Mouse (Mus musculus): ENCODE measurements at regions not wholly inside any gene's neighbourhood (a gene's known extent, or its start where the extent isn't known, plus 50 kb on each side); places are given as distances from the start of the nearest gene placed in this dataset.

DNA sequence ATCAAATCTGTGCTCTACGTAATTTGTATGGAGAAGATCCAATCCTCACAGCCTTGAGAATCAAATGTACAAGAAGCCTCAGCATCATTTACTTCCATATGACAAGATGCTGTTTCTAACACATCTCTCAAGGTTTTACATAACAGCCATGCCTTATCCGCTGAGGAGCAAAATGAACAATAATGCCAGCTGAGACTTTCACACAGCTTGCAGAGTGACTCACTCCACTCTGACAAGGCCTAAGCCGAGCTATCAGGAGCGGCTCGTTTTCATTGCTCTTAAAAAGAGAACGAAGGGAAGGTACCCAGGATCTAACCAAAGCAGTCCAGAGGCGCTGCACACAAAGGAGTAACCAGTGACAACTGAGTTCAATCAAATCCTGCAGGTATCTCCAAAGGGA is 803.5 kb downstream of the Efna5 start:
- Histone ChIP-seq H3K4me1 (ENCODE audit: control insufficient read depth, insufficient read depth, low read length) (no peaks in the 10 kb centered on the region), H3K4me3 (ENCODE audit: insufficient read depth, low read length) (no peak overlapping the region), H3K27ac (ENCODE audit: insufficient read depth, low read length) (no peak overlapping the region)
- no peak for TF ChIP-seq CTCF (IDR thresholded peaks at IDR 0.05; ENCODE audit: extremely low read depth, insufficient read depth, low read length)
- TF ChIP-seq POLR2A (IDR thresholded peaks at IDR 0.05; ENCODE audit: extremely low read depth, insufficient read depth, low read length): no peak

DNA sequence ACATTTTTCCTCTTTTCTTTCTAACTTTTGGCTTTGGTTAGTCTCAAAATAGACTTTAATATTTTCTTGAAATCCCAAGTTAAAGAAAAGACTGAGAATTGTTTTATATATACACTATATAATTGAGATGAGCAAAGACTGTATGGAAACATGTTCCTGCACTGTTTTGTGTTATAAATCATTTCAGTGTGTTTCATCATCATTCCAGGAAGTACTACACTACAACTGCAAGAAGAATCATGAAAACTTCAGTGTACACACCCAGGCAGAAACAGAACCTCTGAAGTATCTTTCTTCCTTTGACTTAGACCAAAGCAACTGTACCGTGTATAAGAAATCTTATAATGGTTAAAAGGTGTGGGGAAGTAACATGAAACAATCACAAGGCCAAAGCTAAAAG is 816.2 kb downstream of the Efna5 start:
- Histone ChIP-seq H3K4me3 (ENCODE audit: insufficient read depth, low read length) (no peak overlapping the region), H3K4me1 (ENCODE audit: control insufficient read depth, insufficient read depth, low read length) (no peaks in the 10 kb centered on the region), H3K27ac (ENCODE audit: insufficient read depth, low read length) (no peak overlapping the region)
- TF ChIP-seq CTCF (IDR thresholded peaks at IDR 0.05; ENCODE audit: extremely low read depth, insufficient read depth, low read length) (no peak), POLR2A (IDR thresholded peaks at IDR 0.05; ENCODE audit: extremely low read depth, insufficient read depth, low read length) (no peak)

DNA sequence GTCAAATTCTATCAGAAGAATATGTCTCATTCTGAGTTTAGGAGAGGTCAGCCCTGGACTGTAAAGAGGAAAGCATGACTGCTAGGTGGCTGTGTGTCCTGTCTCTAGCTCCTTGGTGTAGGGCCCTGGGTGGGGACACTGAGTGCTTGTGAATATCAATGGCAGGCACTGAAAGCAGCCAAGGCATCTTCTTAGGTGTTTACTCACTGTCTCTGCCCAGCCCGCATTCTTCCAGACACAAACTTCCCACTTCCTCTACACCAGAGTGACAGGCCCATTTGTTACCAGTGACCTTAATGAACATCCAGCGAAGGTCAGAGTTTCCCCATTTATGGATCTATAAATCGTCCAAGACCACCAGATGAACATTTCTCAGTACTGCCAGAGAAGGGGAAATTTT is 823.1 kb downstream of the Efna5 start:
- Histone ChIP-seq H3K4me3 (ENCODE audit: insufficient read depth, low read length) (no peak overlapping the region), H3K4me1 (ENCODE audit: control insufficient read depth, insufficient read depth, low read length) (no peaks in the 10 kb centered on the region), H3K27ac (ENCODE audit: insufficient read depth, low read length) (no peak overlapping the region)
- TF ChIP-seq POLR2A (IDR thresholded peaks at IDR 0.05; ENCODE audit: extremely low read depth, insufficient read depth, low read length) (no peak), CTCF (IDR thresholded peaks at IDR 0.05; ENCODE audit: extremely low read depth, insufficient read depth, low read length) (no peak)

DNA sequence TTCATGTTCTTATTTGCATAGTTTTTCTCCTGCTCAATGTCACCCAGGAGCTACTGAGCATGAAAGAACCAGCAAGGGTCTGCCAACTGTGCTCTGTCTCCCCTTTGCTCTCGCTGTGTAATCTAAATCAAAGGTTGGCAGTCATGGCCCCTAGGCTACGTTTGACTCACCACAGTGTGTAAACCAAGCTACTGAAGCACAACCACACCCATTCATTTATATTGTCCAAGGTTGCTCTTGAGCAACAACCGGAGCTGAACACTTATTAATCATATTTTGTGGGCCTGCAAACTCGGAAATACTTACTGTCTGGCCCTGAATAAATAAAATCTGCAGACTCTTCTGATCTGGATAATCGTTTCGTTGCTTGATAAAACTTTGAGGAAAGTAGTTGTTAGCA is 826.3 kb downstream of the Efna5 start:
- no peak overlapping the region for H3K27ac ChIP-seq (ENCODE audit: insufficient read depth, low read length)
- no peak overlapping the region for H3K4me3 ChIP-seq (ENCODE audit: insufficient read depth, low read length)
- TF ChIP-seq CTCF (IDR thresholded peaks at IDR 0.05; ENCODE audit: extremely low read depth, insufficient read depth, low read length): no peak
- no peak for TF ChIP-seq POLR2A (IDR thresholded peaks at IDR 0.05; ENCODE audit: extremely low read depth, insufficient read depth, low read length)
- H3K4me1 ChIP-seq (ENCODE audit: control insufficient read depth, insufficient read depth, low read length): no peaks in the 10 kb centered on the region

DNA sequence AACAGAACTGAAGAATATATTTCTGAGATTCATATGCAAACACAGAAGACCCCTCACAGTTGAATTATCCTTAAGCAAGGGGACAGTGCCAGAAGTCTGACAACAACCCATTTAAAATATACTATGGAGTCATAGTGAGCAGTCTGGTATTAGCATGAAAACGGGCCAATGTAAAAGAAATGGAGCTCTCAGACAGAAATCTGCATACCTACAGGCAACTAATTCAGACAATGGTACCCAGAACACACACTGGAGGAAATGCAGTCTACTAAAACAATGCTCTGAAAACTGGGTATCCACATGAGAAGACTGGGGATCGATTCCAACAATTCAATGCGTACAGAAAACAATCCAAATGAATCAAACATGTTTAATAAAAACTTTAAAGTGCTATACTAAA is 832.1 kb downstream of the Efna5 start:
- Histone ChIP-seq H3K4me3 (ENCODE audit: insufficient read depth, low read length) (no peak overlapping the region), H3K4me1 (ENCODE audit: control insufficient read depth, insufficient read depth, low read length) (no peaks in the 10 kb centered on the region), H3K27ac (ENCODE audit: insufficient read depth, low read length) (no peak overlapping the region)
- no peak for TF ChIP-seq POLR2A (IDR thresholded peaks at IDR 0.05; ENCODE audit: extremely low read depth, insufficient read depth, low read length)
- no peak for TF ChIP-seq CTCF (IDR thresholded peaks at IDR 0.05; ENCODE audit: extremely low read depth, insufficient read depth, low read length)

DNA sequence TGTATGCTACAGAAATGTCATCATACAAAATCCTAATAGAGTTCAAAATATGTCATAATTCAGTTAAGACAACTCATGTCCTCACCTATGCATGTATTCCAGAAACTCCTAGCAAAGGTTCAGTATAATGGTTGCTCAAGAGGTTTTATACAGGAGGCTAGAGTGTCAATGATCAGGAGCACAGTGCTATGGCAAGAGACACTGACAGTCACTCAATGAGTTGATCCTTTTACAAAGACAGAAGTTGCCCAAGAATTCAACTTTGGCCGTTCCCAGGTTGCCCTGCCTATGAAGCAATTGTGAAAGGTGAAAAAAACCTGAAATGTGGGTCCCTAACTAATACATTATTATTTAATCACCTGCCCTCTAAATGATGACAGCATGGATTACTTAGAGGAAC is 850.5 kb downstream of the Efna5 start:
- Histone ChIP-seq H3K4me3 (ENCODE audit: insufficient read depth, low read length) (no peak overlapping the region), H3K4me1 (ENCODE audit: control insufficient read depth, insufficient read depth, low read length) (no peaks in the 10 kb centered on the region), H3K27ac (ENCODE audit: insufficient read depth, low read length) (no peak overlapping the region)
- no peak for TF ChIP-seq POLR2A (IDR thresholded peaks at IDR 0.05; ENCODE audit: extremely low read depth, insufficient read depth, low read length)
- no peak for TF ChIP-seq CTCF (IDR thresholded peaks at IDR 0.05; ENCODE audit: extremely low read depth, insufficient read depth, low read length)
